ENCODE assay signal across 20 mouse cellular contexts in the genomic region with DNA sequence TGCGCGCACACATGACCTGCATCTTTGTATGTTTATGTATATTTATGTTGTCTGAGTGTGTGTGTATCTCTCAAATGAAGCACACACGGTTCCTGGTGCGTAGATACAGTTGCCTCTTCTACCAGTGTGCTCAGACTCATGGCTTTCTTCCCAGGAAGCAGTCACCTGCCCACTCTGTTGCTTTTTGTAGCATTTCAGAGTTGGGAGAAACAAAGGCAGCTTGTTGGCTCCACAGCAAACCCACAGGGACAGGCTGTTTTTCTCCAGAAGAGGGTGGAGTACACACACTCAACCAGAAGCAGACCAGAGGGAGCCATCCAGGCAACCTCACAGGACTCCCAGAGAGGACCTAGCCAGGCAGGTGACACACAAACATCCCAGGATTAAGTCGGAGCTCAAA. TPM values are rescaled to one million over a fixed set of nuclear protein-coding genes. Genes with fewer than 3 reads are reported as not detected.
DNase-seq lines count a peak whose midpoint lies in the region; TF ChIP-seq lines count a peak whose summit lies in the region.
"Had no signal": no experiment of that assay in that cellular context is flagged by ENCODE, and none has a peak within 500 bp of the region (broad histone marks: within the 10 kb centered on the region; RNA-seq: fewer than 3 reads in every experiment).

No protein-coding gene starts in this region.

- peak; percentile 29 for TF ChIP-seq CTCF in left cerebral cortex, adult 2 months (IDR thresholded peaks at IDR 0.05)
- TF ChIP-seq CTCF in cerebellum, adult 2 months (IDR thresholded peaks at IDR 0.05; ENCODE audit: borderline replicate concordance, insufficient read depth, low read depth, low read length) = no peak

- no peak overlapping the region for H3K4me3 ChIP-seq in left cerebral cortex, adult 2 months
- H3K4me3 ChIP-seq in cerebellum, adult 2 months (replicated peaks; ENCODE audit: insufficient read depth, low read depth, low read length) = no peak overlapping the region
- H3K4me3 ChIP-seq: liver, embryonic 13.5 days; neural tube, embryonic 15.5 days had no signal

- H3K27ac ChIP-seq in left cerebral cortex, adult 2 months = no peak overlapping the region
- no peak overlapping the region for H3K27ac ChIP-seq in cerebellum, adult 2 months (ENCODE audit: insufficient read depth, low read length)
- H3K27ac ChIP-seq: liver, embryonic 13.5 days; neural tube, embryonic 15.5 days had no signal

- DNase-seq in heart, adult 11 months = peak; percentile 88
- DNase-seq in heart, adult 9 months (ENCODE audit: low spot score in 2 of 2) = no peak
- peak in 1 of 2 experiments; percentile 45 for DNase-seq in left cerebral cortex, adult 2 months (ENCODE audit: extremely low spot score in 1 of 2, low spot score in 2 of 2)
- no peak for DNase-seq in left cerebral cortex, postnatal 4 days
- peak; percentile 58 to 59 for DNase-seq in layer of hippocampus, adult 8-10 months (ENCODE audit: low spot score in 2 of 2)
- DNase-seq in right cerebral cortex, postnatal 10 days (ENCODE audit: low spot score in 2 of 2) = peak; percentile 45 to 68
- DNase-seq in cerebellum, adult 2 months = no peak
- no peak for DNase-seq in adrenal gland, postnatal 10 days
- DNase-seq: B cell, adult 2 months; cerebellum, adult 11-12 months; kidney, adult 11 months; kidney, postnatal 14 days; liver, embryonic 13.5 days had no signal

- no peaks in the 10 kb centered on the region for H3K4me1 ChIP-seq in cerebellum, adult 2 months (ENCODE audit: control insufficient read depth, insufficient read depth, low read length)
- H3K4me1 ChIP-seq: liver, embryonic 13.5 days had no signal

- no peak for TF ChIP-seq POLR2A in cerebellum, adult 2 months (IDR thresholded peaks at IDR 0.05; ENCODE audit: borderline replicate concordance, insufficient read depth, low read length)

- intact Hi-C loops in left cerebral cortex, adult 2 months (cut with DNase I) = loop anchor here (5.0 to 10.0 kb wide), 3 partner anchors 71 to 429 kb away; no protein-coding TSS in a partner anchor
- intact Hi-C loops in left cerebral cortex, postnatal 4 days (cut with DNase I) = no loop called here

- WGBS in cerebellum, adult 2 months = 87% methylated on average over 5 of the region's 5 CpGs

- no peaks in the 10 kb centered on the region for H3K27me3 ChIP-seq in cerebellum, adult 2 months (ENCODE audit: control insufficient read depth, insufficient read depth, low read length)
- H3K27me3 ChIP-seq: liver, embryonic 13.5 days; neural tube, embryonic 15.5 days had no signal

RNA-seq across cellular contexts. Expression of a gene that starts 38.0 kb away (rescaled TPM):
- total RNA-seq in left cerebral cortex, adult 2 months (2021) = not detected
- not detected for total RNA-seq in left cerebral cortex, postnatal 4 days (2021)
- not detected for total RNA-seq in layer of hippocampus, adult 8-10 months (2022)
- polyA plus RNA-seq in cerebellum, adult 2 months (2012; rRNA removed) = not detected in 2 replicates
- not detected for total RNA-seq in adrenal gland, postnatal 10 days (2021)
- total RNA-seq: gastrocnemius, adult 18-20 months; heart, adult 8-10 months had no signal
- polyA plus RNA-seq: brain, embryonic 14.5 days; hindbrain, embryonic 14.5 days; limb, embryonic 11.5 days; liver, embryonic 13.5 days; lung, postnatal 0 days; neural tube, embryonic 15.5 days had no signal

Comparison
In these comparisons a context has a peak if more than half of its experiments do, and no peak if none do; other contexts are left out.
1. DNase-seq: peak in heart, adult 11 months (single experiment), layer of hippocampus, adult 8-10 months (2 of 2) and right cerebral cortex, postnatal 10 days (2 of 2); none in heart, adult 9 months (0 of 2), left cerebral cortex, postnatal 4 days (single experiment), cerebellum, adult 2 months (0 of 2) and adrenal gland, postnatal 10 days (single experiment).